Mouse (Mus musculus) hindbrain, embryonic 10.5 days (tissue): ENCODE measurements around the gene Scgb2b3. TPM values are rescaled to one million over a fixed set of nuclear protein-coding genes. Genes with fewer than 3 reads are reported as not detected.

Experiments
- DNase-seq: peaks from one replicate; pipeline ENCODE4 v3.0.0-alpha.2; 2017; ENCODE audit warnings: low spot score
- H3K27ac ChIP-seq: fragments of 300-500 bp; sonication (generic); 2 replicates; pipeline ENCODE4 v1.5.1; 2016; ENCODE audit warnings: mild to moderate bottlenecking, moderate library complexity
- H3K27me3 ChIP-seq: fragments of 300-500 bp; sonication (generic); 2 replicates; pipeline ENCODE4 v1.6.1; 2016; ENCODE audit warnings: mild to moderate bottlenecking; ENCODE audit not compliant: poor library complexity, insufficient read depth, severe bottlenecking
- H3K36me3 ChIP-seq: fragments of 300-500 bp; sonication (generic); 2 replicates; pipeline ENCODE4 v1.6.1; 2016; ENCODE audit warnings: mild to moderate bottlenecking, moderate library complexity
- H3K4me1 ChIP-seq: fragments of 300-500 bp; sonication (generic); replicated peaks from 2 replicates; pipeline ENCODE4 v1.6.1; 2016; ENCODE audit warnings: mild to moderate bottlenecking
- H3K4me3 ChIP-seq: fragments of 300-500 bp; sonication (generic); 2 replicates; pipeline ENCODE4 v1.5.1; 2016; ENCODE audit warnings: mild to moderate bottlenecking, moderate library complexity
- H3K9me3 ChIP-seq: fragments of 300-500 bp; sonication (generic); 2 replicates; pipeline ENCODE4 v1.6.1; 2016; ENCODE audit warnings: mild to moderate bottlenecking, moderate library complexity
- WGBS: fragments of 180-500 bp; shearing (Covaris S2); methylation state at CpG from one replicate; pipeline ENCODE4 v1.1.7; 2016; 5-methylcytosine and 5-hydroxymethylcytosine counted together
- polyA plus RNA-seq: library from polyadenylated mRNA; unstranded; fragments of >200 nt; fragmentation: Nextera tagmentation; extraction: Ambion mirVana; gene quantifications from 2 replicates; pipeline ENCODE4 v1.2.1, GENCODE M21; 2016

The Scgb2b3 gene
- not detected in 2 replicates for polyA plus RNA-seq

- H3K4me1 ChIP-seq: no peaks in the 10 kb centered on the region
- peaks cover 79% of the 10 kb centered on the region for H3K9me3 ChIP-seq
Measured at GRCm38 (mm10) chr7:31362022-31362560, at the start of gene Scgb2b3. Gene Scgb2b3 (minus strand): TSS chr7:31362072.

GRCm38 (mm10) chr7:31375292-31375691 is 13.4 kb upstream of the Scgb2b3 start, which contains the start of gene Scgb1b3:
Gene Scgb1b3 (plus strand): TSS chr7:31375592.
- 70% methylated on average over 3 of the region's 3 CpGs for WGBS
- Histone ChIP-seq H3K36me3 (no peaks in the 10 kb centered on the region), H3K27ac (no peak within 1 kb of the TSS), H3K9me3 (peaks cover 70% of the 10 kb centered on the region), H3K4me3 (no peak within 1 kb of the TSS), H3K27me3 (no peaks in the 10 kb centered on the region), H3K4me1 (no peaks in the 10 kb centered on the region)
- DNase-seq: no peak

More at GRCm38 (mm10) chr7:31362022-31362560, at the start of gene Scgb2b3:
- DNase-seq: no peak
- WGBS: 75% methylated on average over 4 of the region's 4 CpGs
- H3K4me3 ChIP-seq: no peak within 1 kb of the TSS
- no peaks in the 10 kb centered on the region for H3K36me3 ChIP-seq
- H3K27me3 ChIP-seq: no peaks in the 10 kb centered on the region
- H3K27ac ChIP-seq: no peak within 1 kb of the TSS

Other genes with a start within 250 kb of the Scgb2b3 start
- 3.0 and 4.5 TPM in 2 replicates for gene Hpn, start 246.8 kb downstream of the Scgb2b3 start, polyA plus RNA-seq
- 1.2 and 1.3 TPM in 2 replicates for gene Scn1b, start 235.1 kb downstream of the Scgb2b3 start, polyA plus RNA-seq
- 111 and 144 TPM in 2 replicates for gene Gramd1a, start 206.2 kb downstream of the Scgb2b3 start, polyA plus RNA-seq
- gene Scgb2b2, start 71.6 kb downstream of the Scgb2b3 start, polyA plus RNA-seq: not detected in 2 replicates
- not detected in 2 replicates for gene Scgb1b2, start 70.3 kb downstream of the Scgb2b3 start, polyA plus RNA-seq
- not detected in 2 replicates for gene Scgb1b3, start 13.5 kb upstream of the Scgb2b3 start, polyA plus RNA-seq